In the genomic region with DNA sequence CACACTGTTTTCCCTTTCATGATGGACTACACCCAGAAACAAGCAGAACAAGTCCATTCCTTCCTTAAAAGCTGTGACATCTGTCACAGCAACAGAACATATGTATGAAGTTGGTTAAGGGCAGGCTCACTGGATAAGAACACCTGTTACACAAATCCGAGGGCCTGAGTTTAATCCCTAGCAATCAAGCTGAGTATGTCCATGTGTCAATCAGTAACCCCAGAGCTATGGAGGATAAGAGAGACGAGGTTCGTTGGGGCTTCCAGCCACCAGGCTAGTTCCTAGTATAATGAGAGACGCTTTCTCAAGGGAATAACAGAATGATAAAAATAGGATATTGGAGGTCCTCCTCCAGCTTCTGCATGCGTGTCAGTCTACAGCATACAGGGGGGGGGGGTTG, we compare ENCODE assay signal across 25 mouse cellular contexts.
"Had no signal": no experiment of that assay in that cellular context is flagged by ENCODE, and none has a peak within 500 bp of the region (broad histone marks: within the 10 kb centered on the region; RNA-seq: fewer than 3 reads in every experiment).

No protein-coding gene starts in this region.

- H3K27ac ChIP-seq: kidney, embryonic 15.5 days; left cerebral cortex, adult 2 months; limb, embryonic 12.5 days; liver, embryonic 12.5 days; liver, embryonic 15.5 days; lung, embryonic 15.5 days; midbrain, embryonic 10.5 days; neural tube, embryonic 12.5 days; neural tube, embryonic 15.5 days; stomach, embryonic 15.5 days had no signal

- ATAC-seq: intestine, postnatal 0 days; liver, embryonic 12.5 days had no signal

- DNase-seq: kidney, adult 2 months; kidney, postnatal 10 days; kidney, postnatal 36 days; layer of hippocampus, postnatal 36 days; liver; lung, adult 18-20 months; lung, postnatal 10 days; lung, postnatal 36 days; midbrain, embryonic 14.5 days; right cerebral cortex, adult 18-20 months; right cerebral cortex, postnatal 14 days; spleen, adult 18-20 months; thymus, postnatal 25 days had no signal

- H3K4me2 ChIP-seq: kidney, embryonic 15.5 days; limb, embryonic 12.5 days; liver, embryonic 12.5 days; liver, embryonic 15.5 days; lung, embryonic 15.5 days; neural tube, embryonic 12.5 days; neural tube, embryonic 15.5 days; stomach, embryonic 15.5 days had no signal

- H3K4me3 ChIP-seq: kidney, embryonic 15.5 days; left cerebral cortex, adult 2 months; limb, embryonic 12.5 days; liver, embryonic 12.5 days; liver, embryonic 15.5 days; lung, embryonic 15.5 days; megakaryocyte, embryonic 14.5 days; midbrain, embryonic 10.5 days; neural tube, embryonic 12.5 days; neural tube, embryonic 15.5 days; stomach, embryonic 15.5 days had no signal

- H3K4me1 ChIP-seq: limb, embryonic 12.5 days; liver, embryonic 12.5 days; liver, embryonic 15.5 days; lung, embryonic 15.5 days; megakaryocyte, embryonic 14.5 days; midbrain, embryonic 10.5 days; neural tube, embryonic 12.5 days; neural tube, embryonic 15.5 days; stomach, embryonic 15.5 days had no signal

- H3K9me3 ChIP-seq: kidney, embryonic 15.5 days; limb, embryonic 12.5 days; liver, embryonic 12.5 days; liver, embryonic 15.5 days; lung, embryonic 15.5 days; megakaryocyte, embryonic 14.5 days; midbrain, embryonic 10.5 days; neural tube, embryonic 12.5 days; neural tube, embryonic 15.5 days; stomach, embryonic 15.5 days had no signal

- H3K27me3 ChIP-seq: kidney, embryonic 15.5 days; limb, embryonic 12.5 days; liver, embryonic 12.5 days; liver, embryonic 15.5 days; lung, embryonic 15.5 days; megakaryocyte, embryonic 14.5 days; neural tube, embryonic 12.5 days; neural tube, embryonic 15.5 days; stomach, embryonic 15.5 days had no signal

- H3K9ac ChIP-seq: kidney, embryonic 15.5 days; limb, embryonic 12.5 days; liver, embryonic 12.5 days; liver, embryonic 15.5 days; lung, embryonic 15.5 days; neural tube, embryonic 12.5 days; neural tube, embryonic 15.5 days; stomach, embryonic 15.5 days had no signal
